Mouse (Mus musculus) mouse embryonic stem cell (cell line): ENCODE measurements around the gene Sesn2.

Source experiments
- in situ Hi-C, 2 experiments: fragments of 300-500 bp; cut with MboI; formaldehyde crosslinking; loops; 1 replicate in 1 of 2; 3 replicates in 1 of 2; pipeline ENCODE4 v1.14.3; 2019 to 2020; ENCODE audit warnings: low sequenced_read_pairs in 2 of 2, low pct_unique_long_range_greater_than_20kb in 1 of 2, mixed read lengths in 1 of 2; ENCODE audit not compliant: unreplicated experiment in 1 of 2

The Sesn2 gene

GRCm38 (mm10) chr4:132518066-132518465 lies 7.8 kb upstream of the Sesn2 start:
- in situ Hi-C loops = no loop called here

- in situ Hi-C loops = no loop called here
Observed at GRCm38 (mm10) chr4:132515369-132516155, 5.3 kb upstream of the Sesn2 start.

GRCm38 (mm10) chr4:132514555-132515135 lies 4.3 kb upstream of the Sesn2 start:
- in situ Hi-C loops = no loop called here

GRCm38 (mm10) chr4:132513395-132514273 lies 3.3 kb upstream of the Sesn2 start:
- in situ Hi-C loops = no loop called here

- in situ Hi-C loops = no loop called here
Observed at GRCm38 (mm10) chr4:132512080-132512479, 1.8 kb upstream of the Sesn2 start.

GRCm38 (mm10) chr4:132509621-132510296 lies 542 bp downstream of the Sesn2 start:
- in situ Hi-C loops = no loop called here

GRCm38 (mm10) chr4:132507210-132507609 lies 3.1 kb downstream of the Sesn2 start:
- in situ Hi-C loops = no loop called here

GRCm38 (mm10) chr4:132506250-132506649 lies 4.1 kb downstream of the Sesn2 start:
- in situ Hi-C loops = no loop called here

GRCm38 (mm10) chr4:132505800-132506199 lies 4.5 kb downstream of the Sesn2 start:
- in situ Hi-C loops = no loop called here

- in situ Hi-C loops = no loop called here
Observed at GRCm38 (mm10) chr4:132505034-132505738, 5.1 kb downstream of the Sesn2 start.

GRCm38 (mm10) chr4:132503344-132503743 lies 7.0 kb downstream of the Sesn2 start:
- in situ Hi-C loops = no loop called here

GRCm38 (mm10) chr4:132501639-132502038 lies 8.7 kb downstream of the Sesn2 start:
- in situ Hi-C loops = no loop called here

- in situ Hi-C loops = no loop called here
Observed at GRCm38 (mm10) chr4:132494271-132494918, 15.9 kb downstream of the Sesn2 start.

GRCm38 (mm10) chr4:132492178-132493060 lies 17.9 kb downstream of the Sesn2 start:
- in situ Hi-C loops = no loop called here

GRCm38 (mm10) chr4:132491748-132492147 lies 18.6 kb downstream of the Sesn2 start:
- in situ Hi-C loops = no loop called here

GRCm38 (mm10) chr4:132491057-132491456 lies 19.2 kb downstream of the Sesn2 start:
- in situ Hi-C loops = no loop called here
